Mouse (Mus musculus): Measurements from ENCODE around the gene Ccser1.
"Not testable (repeated sequence)": the region's sequence is repeated elsewhere in the genome, so short reads cannot be mapped to it uniquely, and the experiment has no call there.

Gene Ccser1

GRCm38 (mm10) chr6:61730088-61730880, 550.2 kb downstream of the Ccser1 start:
- DNase-seq = no peak

- DNase-seq = no peak
Measured at GRCm38 (mm10) chr6:61746346-61746745, 566.2 kb downstream of the Ccser1 start.

GRCm38 (mm10) chr6:61762135-61762534, 582.0 kb downstream of the Ccser1 start:
- DNase-seq = no peak

DNA sequence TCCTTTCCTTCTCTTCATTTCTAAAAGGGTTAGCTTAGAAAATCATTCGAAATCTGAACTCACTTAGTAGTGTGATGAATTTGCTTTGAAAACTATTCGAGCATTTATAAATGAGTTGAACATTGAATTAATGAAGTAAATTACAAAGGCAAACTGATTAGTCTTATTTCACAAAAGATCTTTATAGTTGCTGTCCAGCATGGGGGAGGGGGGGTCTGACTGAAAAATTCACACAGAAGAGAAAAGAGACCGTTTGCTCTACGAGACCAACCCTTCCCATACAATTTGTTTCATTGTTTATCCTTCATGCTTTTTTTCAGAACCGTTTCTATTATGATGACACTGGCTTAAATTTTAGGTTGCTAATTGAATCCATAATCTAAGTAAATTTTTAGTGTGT, 583.3 kb downstream of the Ccser1 start:
- DNase-seq = no peak

GRCm38 (mm10) chr6:61765801-61766200, 585.7 kb downstream of the Ccser1 start:
- no peak for DNase-seq

DNA sequence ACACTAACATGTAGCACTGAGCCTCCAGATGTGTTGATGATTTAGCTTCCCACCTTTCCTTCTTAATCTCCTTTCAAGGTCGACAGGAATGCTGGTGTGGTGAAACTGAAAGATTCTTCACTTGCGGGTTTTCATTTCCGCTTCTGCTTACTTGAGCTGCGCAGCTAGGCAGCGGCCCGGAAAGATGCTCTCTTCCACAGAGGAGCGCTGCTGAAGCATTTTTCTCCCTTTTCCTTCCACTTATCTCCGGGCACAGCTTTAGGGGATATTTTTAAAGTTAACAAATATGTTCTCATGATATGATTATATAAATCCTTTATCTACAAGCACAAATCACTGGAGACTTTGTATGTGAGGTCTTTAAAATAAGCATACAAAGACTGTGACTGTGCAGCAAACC, 587.0 kb downstream of the Ccser1 start:
- no peak for DNase-seq

- DNase-seq = no peak
Measured at GRCm38 (mm10) chr6:61786706-61787105, 606.6 kb downstream of the Ccser1 start.

- no peak for DNase-seq
Measured at GRCm38 (mm10) chr6:61800889-61801288, 620.8 kb downstream of the Ccser1 start.

DNA sequence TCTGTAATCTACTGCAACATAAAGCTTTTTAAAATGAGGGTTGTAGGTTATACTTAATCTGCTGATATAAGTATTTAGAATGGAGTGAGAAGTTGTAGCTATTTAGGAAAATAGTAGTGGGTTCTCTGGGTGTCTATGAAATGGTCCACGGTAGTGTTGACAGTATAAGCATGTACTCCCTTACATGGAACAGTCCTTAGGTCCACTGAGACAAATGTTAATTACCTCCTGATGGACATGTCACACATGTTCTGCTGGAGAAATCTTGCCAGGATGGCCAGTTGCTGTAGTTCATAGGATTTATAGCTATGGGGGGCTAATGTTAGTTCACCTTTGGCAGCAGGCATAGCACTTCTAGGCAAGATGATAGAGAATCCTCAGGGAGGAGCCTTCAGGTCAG, 625.4 kb downstream of the Ccser1 start:
- DNase-seq = no peak

GRCm38 (mm10) chr6:61817716-61818115, 637.6 kb downstream of the Ccser1 start:
- DNase-seq = no peak

DNA sequence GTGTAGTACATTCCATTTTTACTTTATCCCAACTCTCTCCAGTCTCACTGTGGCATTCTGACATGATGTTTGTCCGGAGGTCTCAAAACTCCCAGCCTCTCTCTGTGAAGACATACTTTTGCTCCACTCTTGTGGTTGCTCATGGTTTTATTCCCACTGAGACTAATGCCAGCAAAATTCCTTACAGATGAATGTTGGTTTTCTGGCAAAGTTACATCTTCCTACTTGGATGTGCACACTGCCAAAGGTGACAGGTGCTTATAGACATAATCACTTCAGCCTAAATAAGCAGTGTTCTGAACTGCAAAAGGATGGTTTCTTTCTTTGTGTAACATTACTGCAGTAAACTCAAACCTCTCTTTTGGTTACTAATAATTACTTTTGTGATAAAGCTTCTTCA, 696.2 kb downstream of the Ccser1 start:
- no peak for DNase-seq

DNA sequence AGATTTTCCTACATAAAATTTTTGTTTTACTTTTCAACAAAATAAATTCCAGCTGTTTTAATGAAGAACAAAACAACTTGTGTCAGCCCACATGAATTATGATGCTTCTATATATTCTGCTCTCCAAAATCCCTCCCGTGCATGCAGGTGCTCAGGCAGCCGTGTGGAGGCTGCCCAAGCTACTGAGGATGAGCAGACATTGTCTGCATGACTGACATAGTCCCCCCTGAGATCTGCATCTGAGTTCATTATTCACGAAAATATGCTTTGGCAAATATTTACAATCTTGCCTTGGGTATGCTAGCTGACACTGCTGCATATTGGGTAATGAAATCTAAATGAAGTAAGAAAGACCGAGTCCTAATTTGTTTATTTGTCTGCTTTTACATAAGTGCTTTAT, 718.1 kb downstream of the Ccser1 start:
- no peak for DNase-seq

GRCm38 (mm10) chr6:61902715-61903114, 722.6 kb downstream of the Ccser1 start:
- DNase-seq = peak in 1 of 2 experiments; percentile 7

DNA sequence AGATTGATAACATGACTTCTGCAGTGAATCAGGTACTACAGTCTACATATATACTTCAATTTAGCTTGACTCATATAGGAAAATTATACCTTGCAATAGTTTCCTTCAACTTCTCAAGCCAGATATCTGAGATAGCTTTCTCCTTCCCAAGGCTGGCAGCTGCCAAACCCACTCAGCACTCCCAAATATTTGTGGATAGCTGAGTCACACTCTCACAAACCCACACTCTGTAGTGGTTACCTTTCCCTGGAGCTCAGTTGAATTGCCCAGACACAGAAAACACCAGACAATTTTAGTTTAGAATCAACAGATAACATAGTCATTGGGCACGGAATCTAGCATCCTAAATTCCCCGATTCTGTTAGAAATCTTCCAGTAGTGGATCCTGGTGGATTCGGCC, 732.8 kb downstream of the Ccser1 start:
- DNase-seq = no peak

GRCm38 (mm10) chr6:61931622-61932021, 751.5 kb downstream of the Ccser1 start:
- DNase-seq = no peak

- no peak for DNase-seq
Measured at GRCm38 (mm10) chr6:61936656-61937055, 756.5 kb downstream of the Ccser1 start.

GRCm38 (mm10) chr6:61939236-61939635, 759.1 kb downstream of the Ccser1 start:
- peak in 1 of 2 experiments; percentile 3 for DNase-seq

- DNase-seq = no peak
Measured at GRCm38 (mm10) chr6:61953703-61954102, 773.6 kb downstream of the Ccser1 start.

- peak; percentile 60 to 69 for DNase-seq
Measured at GRCm38 (mm10) chr6:61976878-61977277, 796.8 kb downstream of the Ccser1 start.

- DNase-seq = peak; percentile 4 to 9
Measured at GRCm38 (mm10) chr6:61978379-61978778, 798.3 kb downstream of the Ccser1 start.

GRCm38 (mm10) chr6:62014374-62014773, 834.2 kb downstream of the Ccser1 start:
- DNase-seq = no peak

- no peak for DNase-seq
Measured at GRCm38 (mm10) chr6:62044454-62044853, 864.3 kb downstream of the Ccser1 start.

GRCm38 (mm10) chr6:62045042-62045441, 864.9 kb downstream of the Ccser1 start:
- not testable (repeated sequence) for DNase-seq

- DNase-seq = no peak
Measured at GRCm38 (mm10) chr6:62055276-62055675, 875.2 kb downstream of the Ccser1 start.

Measured in cerebellum, adult 18-20 months (tissue).